Mouse (Mus musculus) embryo, embryonic 9.5 days (tissue): ENCODE results near the gene Col28a1.

Experiments used
- DNase-seq: peaks from one replicate; pipeline ENCODE4 v3.0.0-alpha.2; 2017; ENCODE audit errors: extremely low spot score

Gene Col28a1

DNA sequence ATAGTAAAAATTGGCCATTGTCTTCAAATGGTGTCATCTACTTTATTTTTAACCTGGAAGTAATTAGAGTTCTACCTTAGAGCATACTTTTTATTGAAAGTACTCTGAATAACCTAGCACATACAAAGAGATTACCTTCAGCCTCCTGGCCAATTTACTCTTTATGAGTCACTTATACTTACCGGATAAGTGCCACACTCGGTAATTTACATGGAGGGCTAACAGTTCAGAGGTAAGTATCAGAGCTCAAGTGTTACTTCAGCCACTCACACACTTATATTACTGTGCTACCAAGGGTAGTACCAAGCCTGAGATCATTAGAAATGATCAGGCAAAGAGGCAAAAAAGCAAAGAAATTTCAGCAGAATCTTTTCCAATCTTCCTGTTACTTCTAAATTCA, 73.8 kb downstream of the Col28a1 start:
- DNase-seq = no peak

DNA sequence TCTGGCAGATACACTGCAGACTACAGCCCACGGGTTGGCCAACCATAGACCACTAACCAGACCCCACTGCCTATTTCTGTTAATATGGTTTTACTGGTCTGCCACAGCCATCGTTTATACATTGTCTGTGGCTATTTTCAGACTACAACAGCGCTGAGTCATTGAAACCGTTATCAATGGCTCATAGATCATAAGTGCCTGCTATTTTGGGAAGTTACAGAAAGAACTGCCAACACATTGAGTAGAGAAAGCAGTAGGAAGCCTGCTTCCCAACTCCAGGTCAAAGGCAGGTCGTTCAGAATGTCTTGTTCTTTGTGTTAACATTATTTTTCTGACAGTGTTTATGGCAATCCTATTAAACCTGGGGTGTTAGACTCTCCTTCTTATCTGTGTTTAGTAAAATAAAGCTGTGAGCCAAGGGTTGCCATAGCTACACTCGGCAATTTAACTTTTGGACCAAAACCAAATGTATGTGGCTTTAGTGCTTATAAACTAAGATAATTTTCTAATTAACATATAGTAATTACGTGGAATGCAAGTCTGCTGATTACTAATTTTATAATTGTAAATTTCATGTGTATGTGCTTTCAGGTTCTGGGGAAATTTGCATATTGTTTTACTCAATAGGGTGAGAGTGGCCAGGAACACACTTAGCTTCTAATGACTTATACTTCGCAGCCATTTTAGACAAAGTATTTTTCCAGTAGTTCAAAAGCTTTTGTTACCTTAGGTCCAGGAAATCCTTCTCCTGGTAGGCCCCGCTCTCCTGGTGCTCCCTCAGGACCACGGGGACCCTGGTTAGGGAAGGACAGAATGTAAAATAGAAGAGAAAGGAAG, 86.3 kb downstream of the Col28a1 start:
- DNase-seq = no peak

DNA sequence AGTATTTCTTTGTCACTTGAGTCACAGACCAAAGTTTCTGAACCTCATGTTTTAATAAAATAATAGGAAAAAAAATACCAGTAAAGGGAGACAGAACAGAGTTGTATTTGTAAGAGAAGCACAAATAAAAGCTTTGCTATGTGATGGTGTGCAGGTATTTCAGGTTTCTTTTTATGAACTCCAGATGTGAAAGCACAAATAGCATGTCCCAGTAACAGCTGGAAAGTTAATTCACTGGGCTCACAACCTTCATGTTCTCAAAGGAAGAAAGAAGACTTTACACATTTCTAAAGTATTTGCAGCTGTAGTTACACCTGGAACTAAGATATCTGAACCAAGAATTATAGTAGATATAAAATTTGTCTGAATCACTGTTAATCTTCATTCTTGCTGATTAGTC, 91.2 kb downstream of the Col28a1 start:
- no peak for DNase-seq

DNA sequence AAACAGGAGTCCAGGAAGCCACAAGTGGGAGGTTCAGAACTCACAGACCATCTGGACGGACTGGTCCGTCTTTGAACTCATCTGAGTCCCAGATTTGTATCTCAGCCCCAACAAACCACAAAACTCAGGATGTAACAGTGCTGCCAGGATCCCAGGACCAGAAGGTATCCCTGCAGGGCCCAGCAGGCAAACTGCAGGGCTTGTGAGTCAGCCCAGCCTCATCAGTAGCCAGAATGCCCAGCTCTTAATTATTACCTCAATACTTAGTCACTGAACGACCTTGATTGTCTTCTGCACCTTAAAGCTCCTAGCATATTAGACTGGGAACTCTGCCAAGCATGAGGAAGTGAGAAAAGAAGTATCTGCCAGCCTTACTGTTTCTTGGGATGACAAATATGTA, 96.6 kb downstream of the Col28a1 start:
- no peak for DNase-seq

DNA sequence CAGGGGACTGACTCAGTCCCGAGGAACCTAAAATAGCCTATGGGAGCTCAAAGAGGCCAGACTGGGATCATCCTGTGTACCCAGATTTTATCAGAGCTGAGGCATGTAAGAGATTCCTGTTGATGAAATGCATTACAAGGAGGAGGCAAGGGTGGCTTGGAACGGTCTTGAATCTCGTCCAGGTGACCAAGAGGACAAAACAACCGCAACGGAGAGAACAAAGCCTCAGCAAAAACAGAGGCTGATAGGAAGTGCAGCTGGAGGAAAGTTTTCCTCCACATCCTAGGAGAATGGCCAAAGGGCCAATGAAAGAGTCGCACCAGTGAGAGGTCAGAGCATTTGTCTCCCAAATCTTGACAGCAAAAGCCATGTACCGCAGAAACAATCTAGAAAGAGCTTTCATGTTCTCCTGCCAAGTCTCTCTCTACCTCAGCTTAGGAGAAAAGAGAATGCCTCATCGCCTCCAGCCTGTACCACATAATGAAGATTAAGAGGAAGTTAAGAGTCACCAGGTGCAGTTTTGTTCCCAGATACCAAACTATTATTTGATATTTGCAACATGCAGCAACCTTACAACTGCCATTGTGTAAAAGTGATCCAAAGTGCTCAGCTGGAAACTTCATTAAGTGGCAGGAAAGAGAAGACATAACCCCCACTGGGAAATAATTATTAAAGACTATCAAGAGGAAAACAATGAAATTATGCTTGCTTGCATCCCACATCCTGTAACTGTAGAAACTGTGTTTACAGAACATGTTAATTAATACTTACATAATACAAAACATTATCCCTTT, 98.1 kb downstream of the Col28a1 start:
- no peak for DNase-seq

DNA sequence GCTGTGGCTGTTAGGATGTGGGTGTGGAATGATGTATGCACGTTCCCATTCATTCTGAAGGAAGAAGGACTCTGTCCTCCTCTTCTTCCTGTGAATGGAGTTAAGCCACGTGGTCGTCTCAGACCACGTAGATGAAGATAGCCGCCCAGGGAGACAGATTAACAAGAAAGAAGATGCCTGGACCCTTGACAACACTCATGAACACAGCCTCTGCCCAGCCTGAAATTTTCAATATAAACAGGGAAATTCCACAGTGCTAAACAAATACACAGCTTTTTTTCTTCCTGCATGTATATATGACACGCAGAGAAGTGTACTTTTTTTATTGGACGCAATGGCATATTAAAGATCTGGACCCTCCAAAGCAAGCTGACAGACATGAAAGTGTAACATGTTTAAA, 98.9 kb downstream of the Col28a1 start:
- no peak for DNase-seq

DNA sequence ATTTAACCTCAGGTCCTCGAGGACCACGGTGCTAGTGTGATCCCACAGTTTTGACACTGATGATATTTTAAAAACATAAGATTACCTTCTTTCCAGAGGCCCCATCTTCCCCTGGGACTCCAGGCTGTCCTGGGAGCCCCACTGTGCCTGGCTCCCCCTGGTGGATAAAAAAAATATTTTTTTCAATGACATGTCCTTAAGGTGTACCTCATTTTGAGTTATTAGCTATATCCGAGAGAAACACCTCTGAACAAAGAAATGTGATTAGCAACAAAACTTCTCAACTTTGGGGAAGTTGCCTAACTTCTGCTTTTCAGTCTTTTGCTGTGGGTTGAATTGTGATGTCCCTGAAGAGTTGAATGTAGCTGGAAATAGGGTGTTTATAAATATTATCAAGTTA, 105.6 kb downstream of the Col28a1 start:
- DNase-seq = peak; percentile 46

DNA sequence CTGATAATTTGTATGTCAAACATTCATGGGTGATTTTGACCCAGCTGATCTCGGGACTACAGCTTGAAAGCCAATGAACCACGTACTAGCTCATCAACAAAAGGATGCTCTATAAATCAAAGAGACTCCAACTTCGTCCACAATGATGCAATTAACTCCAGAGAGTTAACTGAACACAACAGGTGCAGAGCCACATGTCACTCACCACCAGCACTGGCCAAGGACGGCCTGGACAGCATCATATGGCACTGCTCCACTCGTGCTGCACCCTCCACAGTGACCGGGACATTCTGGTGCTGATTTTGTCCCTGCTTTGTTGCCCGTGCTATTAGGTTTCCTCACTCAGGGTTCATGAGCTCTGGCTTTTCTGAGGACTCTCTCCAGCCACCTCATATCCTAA, 107.6 kb downstream of the Col28a1 start:
- DNase-seq = no peak

DNA sequence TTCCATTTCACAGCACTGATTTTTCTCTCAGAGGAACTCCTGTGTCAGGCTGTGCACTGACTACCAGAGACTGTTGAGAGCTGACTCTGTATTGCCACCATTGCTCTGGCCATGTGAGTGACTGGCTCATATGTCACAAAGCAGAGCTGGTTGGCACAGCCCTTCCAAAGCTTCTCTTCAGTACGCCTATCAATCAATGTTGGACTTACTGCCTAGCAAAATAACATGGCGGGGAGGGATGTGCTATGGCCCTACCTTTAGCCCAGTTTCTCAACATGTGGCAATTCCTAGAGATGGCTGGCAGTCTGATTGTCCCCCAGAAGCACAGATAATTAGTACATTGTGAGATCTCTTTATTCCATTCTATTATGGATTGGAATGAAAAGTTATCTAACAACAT, 109.2 kb downstream of the Col28a1 start:
- DNase-seq = no peak

DNA sequence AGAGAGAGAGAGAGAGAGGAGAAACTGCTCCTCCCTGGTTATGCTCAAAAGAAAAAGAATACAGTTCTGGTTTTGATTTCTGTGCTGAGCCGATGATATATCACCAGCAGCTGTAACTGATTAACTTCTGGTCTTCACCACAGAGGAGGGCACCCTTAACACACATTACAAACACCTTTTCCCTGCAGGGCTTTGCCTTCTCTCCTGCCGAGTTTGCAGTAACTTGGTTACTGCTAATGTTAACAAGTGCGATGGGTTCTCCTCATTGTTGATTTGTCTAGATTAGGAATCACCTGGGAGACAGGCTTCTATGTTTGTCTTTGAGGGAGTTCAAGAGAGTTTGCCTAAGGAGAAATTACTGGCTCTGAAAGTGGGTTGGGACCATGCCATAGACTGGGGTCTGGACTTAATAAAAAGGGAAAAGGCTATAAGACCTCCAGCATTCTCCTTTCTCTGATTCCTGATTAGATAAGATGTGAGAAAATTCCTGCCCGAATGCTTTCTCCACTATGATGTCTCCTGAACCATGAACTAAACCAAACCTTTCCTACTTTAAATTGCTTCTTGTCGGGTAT, 114.8 kb downstream of the Col28a1 start:
- no peak for DNase-seq

DNA sequence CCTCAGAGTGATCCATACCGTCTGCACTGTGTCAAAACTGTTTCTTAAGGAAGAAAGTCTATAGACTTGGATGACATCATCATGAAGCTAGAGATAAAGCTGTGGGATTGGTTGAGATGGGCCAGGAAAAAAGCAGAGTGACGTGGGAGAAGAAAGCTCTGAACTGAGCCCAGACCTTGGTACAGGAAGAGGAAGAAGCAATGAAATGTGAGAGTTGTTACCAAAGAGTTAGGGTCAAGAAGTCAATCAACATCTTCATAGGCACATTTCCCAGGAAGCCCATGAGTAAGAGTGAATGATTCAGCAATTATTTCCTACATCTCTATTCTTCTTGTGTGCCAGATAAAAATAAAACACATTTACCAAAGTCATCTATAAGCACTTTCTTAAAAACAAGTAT, 117.5 kb downstream of the Col28a1 start:
- DNase-seq = no peak

DNA sequence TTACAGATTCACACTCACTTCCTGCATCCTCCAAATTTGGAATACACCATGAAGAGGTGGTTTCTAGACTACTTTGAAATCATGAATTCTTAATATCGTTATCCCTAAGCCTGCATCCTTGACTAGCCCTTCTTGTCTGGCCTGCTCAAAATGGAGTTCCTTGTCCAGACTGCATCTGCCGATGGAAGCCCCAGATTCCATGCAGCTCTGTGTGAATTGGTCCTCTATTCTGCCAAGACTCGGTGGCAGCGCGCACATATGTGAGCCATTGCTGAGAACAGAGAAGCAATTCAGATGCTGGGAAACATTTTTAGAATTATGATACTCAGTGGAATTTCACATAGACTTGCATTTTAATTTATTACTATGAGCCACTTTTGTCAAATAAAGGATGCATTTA, 123.4 kb downstream of the Col28a1 start:
- no peak for DNase-seq

DNA sequence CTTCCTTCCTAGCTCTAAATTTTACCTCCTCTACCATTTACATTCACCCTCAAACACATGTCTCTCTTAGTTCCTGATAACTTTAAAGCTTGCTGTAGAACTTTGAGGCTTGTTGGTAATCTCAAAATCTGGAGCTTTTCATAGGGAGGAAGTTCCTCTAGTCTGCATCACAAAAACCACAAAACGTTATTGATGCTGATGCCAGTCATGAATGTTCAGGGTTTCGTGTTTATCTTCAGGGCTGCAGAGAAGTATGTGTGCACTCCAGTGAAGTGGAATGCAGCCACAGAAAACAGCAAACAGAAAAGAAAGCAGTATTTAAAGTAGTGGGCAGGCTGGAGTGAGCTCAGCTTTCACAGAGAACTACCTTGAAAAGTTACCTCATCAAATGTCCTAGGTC, 124.0 kb downstream of the Col28a1 start:
- DNase-seq = no peak

DNA sequence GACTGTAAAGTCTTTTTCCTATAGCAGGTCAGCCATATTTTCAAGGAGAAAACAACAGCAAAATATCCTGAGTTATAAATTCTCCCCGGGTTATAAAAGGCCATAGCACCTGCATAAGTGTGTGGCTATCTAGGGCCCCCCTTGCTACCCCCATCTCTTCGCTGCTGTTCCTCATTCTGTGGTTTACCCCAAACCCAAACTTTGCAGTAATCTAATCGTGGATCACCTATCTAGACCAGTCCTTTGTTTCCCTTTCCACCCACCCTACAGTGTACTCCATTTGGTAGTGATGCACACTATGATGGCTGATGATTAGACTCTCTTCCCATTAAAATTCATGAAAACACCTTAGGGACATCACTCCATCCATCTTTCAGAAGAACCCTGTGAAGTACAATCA, 125.3 kb downstream of the Col28a1 start:
- no peak for DNase-seq

DNA sequence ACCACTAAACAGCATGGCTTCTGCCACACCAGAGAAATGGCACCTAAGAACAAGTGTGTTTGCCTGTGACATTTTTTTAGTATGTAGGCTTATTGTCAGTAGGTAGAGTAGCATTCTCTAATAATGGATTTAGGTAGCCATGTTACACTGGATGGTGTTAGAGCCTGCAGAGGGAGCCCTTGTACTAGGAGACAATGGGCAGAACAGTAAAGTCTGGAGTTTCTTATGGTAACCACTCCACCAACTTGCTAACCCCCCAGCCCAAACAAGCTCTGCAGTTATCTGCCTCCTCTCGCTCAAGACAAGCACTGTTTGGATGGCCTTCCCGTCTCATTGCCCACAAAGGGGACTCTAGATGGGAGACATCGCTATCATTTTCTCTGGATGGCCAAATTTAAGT, 126.2 kb downstream of the Col28a1 start:
- peak; percentile 13 for DNase-seq

DNA sequence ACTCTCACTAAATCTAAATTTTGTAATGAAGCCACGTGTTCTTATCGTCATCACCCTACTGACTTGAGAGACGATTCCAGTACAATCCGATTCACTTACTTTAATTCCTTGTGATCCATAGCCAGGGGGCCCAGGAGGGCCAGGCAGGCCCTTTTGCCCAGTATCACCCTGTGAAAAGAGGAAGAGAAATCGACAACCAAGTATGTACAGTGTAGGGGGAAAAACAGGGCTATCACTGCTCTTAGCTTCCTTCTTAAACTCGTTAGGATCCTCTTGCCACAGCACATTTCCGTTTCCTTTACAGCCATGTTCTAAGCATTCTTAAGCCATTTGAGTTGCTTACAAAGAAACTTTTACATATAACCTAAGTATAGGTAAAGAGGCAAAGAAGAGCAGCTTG, 133.2 kb downstream of the Col28a1 start:
- DNase-seq = no peak

DNA sequence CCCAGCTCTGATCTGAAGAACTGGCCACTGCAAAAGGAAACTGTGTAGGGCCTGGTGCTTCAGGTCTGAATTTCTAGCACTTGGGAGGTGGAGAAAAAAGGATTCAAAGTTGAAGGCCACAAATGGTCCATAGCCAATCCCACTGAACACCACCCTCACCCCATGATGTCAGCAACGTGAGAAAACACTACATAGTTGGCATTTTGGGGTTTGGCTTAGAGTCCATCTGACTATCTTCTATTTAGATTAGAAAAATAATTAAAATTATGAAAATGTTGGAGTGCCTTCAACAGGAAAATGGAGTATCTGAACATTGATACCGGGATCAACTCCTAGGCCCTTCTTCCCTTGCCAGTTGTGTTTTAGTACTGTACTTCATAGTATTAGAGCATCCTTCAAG, 144.2 kb downstream of the Col28a1 start:
- no peak for DNase-seq

DNA sequence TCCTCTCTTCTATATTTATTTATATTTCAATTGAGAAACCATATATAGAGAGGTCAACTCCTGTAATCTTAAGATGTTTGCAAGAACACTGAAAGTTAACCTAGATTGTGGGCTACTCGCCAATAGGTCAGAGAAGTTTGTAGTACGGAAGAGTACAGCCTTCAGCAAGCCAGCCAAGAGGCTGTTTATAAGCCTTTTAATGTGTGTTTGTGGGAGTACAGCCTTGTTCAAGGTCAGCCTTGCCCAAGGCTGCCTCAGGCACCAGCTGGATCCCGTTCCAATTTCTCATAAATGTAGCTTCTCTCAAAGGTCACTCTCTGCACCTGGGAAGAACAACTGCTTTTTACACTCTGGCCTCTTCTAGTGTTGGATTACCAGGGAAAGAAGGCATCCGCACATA, 146.0 kb downstream of the Col28a1 start:
- no peak for DNase-seq

DNA sequence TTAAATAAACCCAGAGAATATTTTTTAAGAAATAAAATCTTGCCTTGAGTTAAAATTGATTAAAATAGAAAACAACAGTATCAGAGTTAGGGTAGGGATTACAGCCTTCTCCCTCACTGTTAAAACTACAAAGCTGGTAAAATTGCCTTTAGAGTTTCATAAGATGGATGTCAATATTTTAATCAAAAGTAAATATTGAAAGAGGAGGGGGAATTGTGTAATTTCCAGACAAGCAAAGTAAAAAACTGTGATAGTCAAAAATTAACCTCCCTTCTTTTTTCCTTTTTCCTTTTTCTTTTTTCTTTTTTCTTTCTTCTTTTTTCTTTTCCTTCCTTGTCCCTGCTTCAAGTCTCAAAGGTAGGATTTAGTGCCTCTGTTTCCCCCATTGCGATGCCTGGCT, 146.6 kb downstream of the Col28a1 start:
- no peak for DNase-seq

DNA sequence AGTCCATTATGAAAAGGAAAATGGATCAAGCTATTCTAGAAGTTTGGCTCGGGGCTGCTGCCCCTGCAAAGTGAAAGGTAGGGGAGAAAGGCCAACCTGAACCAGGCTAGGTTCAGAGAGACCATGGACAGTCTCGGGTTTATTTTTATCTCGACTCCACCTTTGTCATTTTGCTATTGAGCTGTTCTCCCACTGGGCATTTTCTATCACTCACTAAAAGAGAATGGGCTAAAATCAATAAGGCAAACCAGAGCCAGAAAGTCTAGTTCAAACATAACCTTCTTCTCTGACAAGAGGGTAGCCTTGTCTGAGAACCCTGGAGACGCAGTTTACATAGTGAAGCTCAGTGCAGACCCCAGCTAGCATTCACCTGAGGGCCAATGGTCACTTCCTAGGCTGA, 163.7 kb downstream of the Col28a1 start:
- no peak for DNase-seq

DNA sequence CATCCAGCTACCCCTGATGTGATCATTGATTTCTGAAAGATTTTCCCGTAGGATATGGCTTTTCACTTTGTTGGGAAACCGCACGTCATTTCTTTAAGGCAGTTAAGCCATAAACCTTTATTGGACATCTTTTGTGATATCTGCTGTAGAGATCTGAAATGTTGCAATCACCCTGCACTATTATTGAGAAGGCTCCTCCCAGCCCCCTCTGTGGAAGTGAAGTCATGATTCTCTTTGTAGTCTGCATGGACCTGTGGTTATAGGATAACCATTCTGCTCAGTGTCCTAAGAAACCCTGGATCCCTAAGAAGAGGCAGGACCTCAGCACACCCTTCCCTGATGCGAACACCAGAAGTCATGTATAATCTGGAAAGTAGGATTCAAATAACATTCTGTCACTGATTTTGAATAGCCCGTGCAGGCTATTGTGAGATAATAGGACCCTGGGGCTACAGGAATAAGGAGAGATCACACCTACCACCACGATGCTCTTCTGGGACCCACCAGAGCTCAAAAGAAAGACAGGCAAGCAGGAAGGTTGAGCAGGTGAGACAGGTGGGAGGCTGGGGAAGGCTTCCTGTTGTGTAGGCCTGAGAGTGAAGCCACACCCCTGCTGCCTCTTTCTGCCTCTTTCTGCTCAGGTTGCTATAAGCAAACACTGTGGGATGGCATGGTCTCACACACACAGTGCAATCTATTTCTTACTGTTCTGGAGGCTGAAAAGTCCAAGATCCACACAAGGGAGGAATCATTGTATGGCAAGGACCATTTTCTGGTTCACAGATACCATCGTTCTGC, 166.9 kb downstream of the Col28a1 start:
- no peak for DNase-seq

DNA sequence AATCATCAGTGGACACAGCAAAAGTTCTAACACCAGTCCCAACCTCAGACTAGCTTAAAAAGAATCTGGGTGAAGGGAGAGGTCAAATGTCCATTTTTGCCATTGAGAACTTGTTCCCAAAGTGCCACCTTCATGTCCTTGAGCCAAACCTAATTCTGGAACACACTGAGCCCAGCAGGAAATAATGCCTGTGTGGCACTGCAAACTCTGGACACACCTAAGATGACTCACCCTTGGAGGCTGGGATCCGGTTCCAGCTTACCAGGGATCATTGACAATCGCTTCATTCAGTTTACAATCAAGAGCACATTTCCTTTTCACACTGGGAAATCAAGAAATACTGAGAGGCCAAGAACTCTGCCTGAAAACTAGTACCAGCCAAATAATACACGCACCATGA, 168.9 kb downstream of the Col28a1 start:
- DNase-seq = no peak
